Mouse (Mus musculus): ENCODE measurements around the gene Nfu1. TPM values are rescaled to one million over a fixed set of nuclear protein-coding genes. Genes with fewer than 3 reads are reported as not detected.
A peak's percentile ranks its signal among the peaks of the same experiment; 100 is the strongest.

The Nfu1 gene
- total RNA-seq, 2 experiments from 2014 or later = 56.0 to 57.2 TPM

GRCm38 (mm10) chr6:86994254-86994653, 14.8 kb upstream of the Nfu1 start:
- no peak for DNase-seq (ENCODE audit: extremely low spot score in 1 of 2, low spot score in 2 of 2)
- intact Hi-C loops (cut with DNase I) = no loop called here
- no peak overlapping the region for H3K4me3 ChIP-seq
- TF ChIP-seq CTCF (IDR thresholded peaks at IDR 0.05) = no peak
- H3K27ac ChIP-seq = no peak overlapping the region

GRCm38 (mm10) chr6:86996629-86997307, 12.3 kb upstream of the Nfu1 start:
- peak overlapping the region; percentile 85 for H3K27ac ChIP-seq
- H3K4me3 ChIP-seq = no peak overlapping the region
- no peak for TF ChIP-seq CTCF (IDR thresholded peaks at IDR 0.05)
- intact Hi-C loops (cut with DNase I) = no loop called here
- peak; percentile 22 to 35 for DNase-seq (ENCODE audit: extremely low spot score in 1 of 2, low spot score in 2 of 2)

GRCm38 (mm10) chr6:86997360-86997759, 11.7 kb upstream of the Nfu1 start:
- intact Hi-C loops (cut with DNase I) = no loop called here
- Histone ChIP-seq H3K27ac (peak overlapping the region; percentile 85), H3K4me3 (no peak overlapping the region)
- no peak for TF ChIP-seq CTCF (IDR thresholded peaks at IDR 0.05)
- no peak for DNase-seq (ENCODE audit: extremely low spot score in 1 of 2, low spot score in 2 of 2)

- DNase-seq (ENCODE audit: extremely low spot score in 1 of 2, low spot score in 2 of 2) = no peak
- H3K27ac ChIP-seq = peak overlapping the region; percentile 2; the same call in 1 of the 2 replicates
- intact Hi-C loops (cut with DNase I) = loop anchor here (5.0 to 10.0 kb wide), 2 partner anchors 190 to 257 kb away; no protein-coding TSS in a partner anchor
- H3K4me3 ChIP-seq = no peak overlapping the region
- no peak for TF ChIP-seq CTCF (IDR thresholded peaks at IDR 0.05)
Observed at GRCm38 (mm10) chr6:87001995-87002394, 7.0 kb upstream of the Nfu1 start.

- H3K27ac ChIP-seq = peak overlapping the region; percentile 2; the same call in 1 of the 2 replicates
- peak; percentile 75 to 79 for DNase-seq (ENCODE audit: extremely low spot score in 1 of 2, low spot score in 2 of 2)
- H3K4me3 ChIP-seq = no peak overlapping the region
- peak; percentile 91 for TF ChIP-seq CTCF (IDR thresholded peaks at IDR 0.05)
- intact Hi-C loops (cut with DNase I) = loop anchor here (5.0 to 10.0 kb wide), 2 partner anchors 190 to 258 kb away; no protein-coding TSS in a partner anchor
Observed at GRCm38 (mm10) chr6:87002521-87003055, 6.4 kb upstream of the Nfu1 start.

- TF ChIP-seq CTCF (IDR thresholded peaks at IDR 0.05) = no peak
- Histone ChIP-seq H3K27ac (no peak overlapping the region), H3K4me3 (no peak overlapping the region)
- DNase-seq (ENCODE audit: extremely low spot score in 1 of 2, low spot score in 2 of 2) = no peak
- intact Hi-C loops (cut with DNase I) = loop anchor here (5.0 to 10.0 kb wide), 2 partner anchors 192 to 259 kb away; no protein-coding TSS in a partner anchor
Observed at GRCm38 (mm10) chr6:87004099-87004498, 4.9 kb upstream of the Nfu1 start.

GRCm38 (mm10) chr6:87005577-87005976, 3.5 kb upstream of the Nfu1 start:
- no peak for DNase-seq (ENCODE audit: extremely low spot score in 1 of 2, low spot score in 2 of 2)
- no peak overlapping the region for H3K27ac ChIP-seq
- intact Hi-C loops (cut with DNase I) = loop anchor here (10.0 kb wide), 1 partner anchor 261 kb away; no protein-coding TSS in a partner anchor
- H3K4me3 ChIP-seq = no peak overlapping the region
- no peak for TF ChIP-seq CTCF (IDR thresholded peaks at IDR 0.05)

- peak; percentile 93 to 95 for DNase-seq (ENCODE audit: extremely low spot score in 1 of 2, low spot score in 2 of 2)
- intact Hi-C loops (cut with DNase I) = loop anchor here (10.0 kb wide), 1 partner anchor 265 kb away; no protein-coding TSS in a partner anchor
- peak overlapping the region; percentile 96 for H3K27ac ChIP-seq
- H3K4me3 ChIP-seq = peak overlapping the region; percentile 89
- TF ChIP-seq CTCF (IDR thresholded peaks at IDR 0.05) = no peak
Observed at GRCm38 (mm10) chr6:87009692-87010328, 774 bp downstream of the Nfu1 start.

- intact Hi-C loops (cut with DNase I) = no loop called here
- peak; percentile 41 to 46 for DNase-seq (ENCODE audit: extremely low spot score in 1 of 2, low spot score in 2 of 2)
Observed at GRCm38 (mm10) chr6:87016916-87017315, 7.9 kb downstream of the Nfu1 start.

GRCm38 (mm10) chr6:87018874-87019273, 9.8 kb downstream of the Nfu1 start:
- Histone ChIP-seq H3K27ac (no peak overlapping the region), H3K4me3 (no peak overlapping the region)
- intact Hi-C loops (cut with DNase I) = no loop called here
- no peak for TF ChIP-seq CTCF (IDR thresholded peaks at IDR 0.05)
- no peak for DNase-seq (ENCODE audit: extremely low spot score in 1 of 2, low spot score in 2 of 2)

More at GRCm38 (mm10) chr6:87016916-87017315, 7.9 kb downstream of the Nfu1 start:
- TF ChIP-seq CTCF (IDR thresholded peaks at IDR 0.05) = peak; percentile 68
- no peak overlapping the region for H3K27ac ChIP-seq
- H3K4me3 ChIP-seq = no peak overlapping the region

- no peak for TF ChIP-seq CTCF (IDR thresholded peaks at IDR 0.05)
- Histone ChIP-seq H3K27ac (no peak overlapping the region), H3K4me3 (no peak overlapping the region)
- DNase-seq (ENCODE audit: extremely low spot score in 1 of 2, low spot score in 2 of 2) = no peak
- intact Hi-C loops (cut with DNase I) = no loop called here
Observed at GRCm38 (mm10) chr6:87021791-87022190, 12.8 kb downstream of the Nfu1 start.

GRCm38 (mm10) chr6:87026980-87027379, 17.9 kb downstream of the Nfu1 start:
- no peak for DNase-seq (ENCODE audit: extremely low spot score in 1 of 2, low spot score in 2 of 2)
- intact Hi-C loops (cut with DNase I) = no loop called here
- TF ChIP-seq CTCF (IDR thresholded peaks at IDR 0.05) = no peak
- H3K27ac ChIP-seq = no peak overlapping the region
- H3K4me3 ChIP-seq = no peak overlapping the region
